Mouse (Mus musculus) brain, embryonic 14.5 days (tissue): ENCODE measurements at regions not wholly inside any gene's neighbourhood (a gene's known extent, or its start where the extent isn't known, plus 50 kb on each side); places are given as distances from the start of the nearest gene placed in this dataset.

Experiments used
- DNase-seq: peaks from one replicate; pipeline ENCODE4 v3.0.0-alpha.2; 2011; ENCODE audit warnings: low read depth
- CTCF ChIP-seq: fragments of 200-500 bp; IDR thresholded peaks from 2 replicates; pipeline ENCODE4 v1.5.1; 2012; ENCODE audit warnings: inconsistent platforms, mild to moderate bottlenecking, moderate library complexity, borderline replicate concordance; ENCODE audit not compliant: insufficient read depth, insufficient read length; ENCODE audit errors: extremely low read depth
- POLR2A ChIP-seq: fragments of 200-500 bp; IDR thresholded peaks from 2 replicates; pipeline ENCODE4 v1.6.1; 2012; ENCODE audit warnings: mild to moderate bottlenecking, inconsistent platforms, borderline replicate concordance; ENCODE audit not compliant: poor library complexity, insufficient read depth, insufficient read length, severe bottlenecking; ENCODE audit errors: extremely low read depth

- no peak for DNase-seq
- TF ChIP-seq POLR2A (no peak), CTCF (no peak)
These were observed 85.4 kb downstream of the Atp23 start for GRCm38 (mm10) chr10:126815730-126816129.

GRCm38 (mm10) chr10:126814968-126815367, 86.2 kb downstream of the Atp23 start:
- TF ChIP-seq POLR2A (no peak), CTCF (no peak)
- no peak for DNase-seq

GRCm38 (mm10) chr10:126813051-126813593, 88.0 kb downstream of the Atp23 start:
- DNase-seq = no peak
- TF ChIP-seq CTCF (no peak), POLR2A (no peak)

- TF ChIP-seq CTCF (no peak), POLR2A (no peak)
- no peak for DNase-seq
These were observed 88.9 kb downstream of the Atp23 start for GRCm38 (mm10) chr10:126812243-126812755.

GRCm38 (mm10) chr10:126810346-126811095, 90.6 kb downstream of the Atp23 start:
- peak; percentile 75 for DNase-seq
- TF ChIP-seq POLR2A = no peak
- peak; percentile 16; the same call in 1 of the 2 replicates for TF ChIP-seq CTCF

- TF ChIP-seq CTCF (peak; percentile 20; the same call in 1 of the 2 replicates), POLR2A (no peak)
- peak; percentile 80 for DNase-seq
These were observed 91.6 kb downstream of the Atp23 start for GRCm38 (mm10) chr10:126809587-126809986.

GRCm38 (mm10) chr10:126806881-126807280, 94.3 kb downstream of the Atp23 start:
- TF ChIP-seq POLR2A = no peak
- no peak for TF ChIP-seq CTCF
- no peak for DNase-seq

GRCm38 (mm10) chr10:126802732-126803131, 98.4 kb downstream of the Atp23 start:
- DNase-seq = no peak
- no peak for TF ChIP-seq CTCF
- no peak for TF ChIP-seq POLR2A

- TF ChIP-seq POLR2A (no peak), CTCF (peak; percentile 42; the same call in 1 of the 2 replicates)
- DNase-seq = no peak
These were observed 101.8 kb downstream of the Atp23 start for GRCm38 (mm10) chr10:126799393-126799792.

GRCm38 (mm10) chr10:126793136-126793535, 108.0 kb downstream of the Atp23 start:
- DNase-seq = peak; percentile 35
- no peak for TF ChIP-seq POLR2A
- no peak for TF ChIP-seq CTCF

- TF ChIP-seq CTCF = no peak
- no peak for TF ChIP-seq POLR2A
- DNase-seq = peak; percentile 73
These were observed 108.8 kb downstream of the Atp23 start for GRCm38 (mm10) chr10:126792371-126792835.

- peak; percentile 66 for DNase-seq
- TF ChIP-seq CTCF (no peak), POLR2A (no peak)
These were observed 112.9 kb downstream of the Atp23 start for GRCm38 (mm10) chr10:126788277-126788676.

GRCm38 (mm10) chr10:126783161-126783560, 118.0 kb downstream of the Atp23 start:
- no peak for DNase-seq
- no peak for TF ChIP-seq CTCF
- TF ChIP-seq POLR2A = no peak
